Mouse (Mus musculus): Measurements from ENCODE around the gene Olfr398. TPM values are rescaled to one million over a fixed set of nuclear protein-coding genes. Genes with fewer than 3 reads are reported as not detected.

Olfr398 gene
- not detected in 2 replicates for polyA plus RNA-seq (2015; fragmentation: Nextera tagmentation; extraction: Ambion mirVana)

GRCm38 (mm10) chr11:73990307-73990706 is at the start of gene Olfr398:
Gene Olfr398 (minus strand): TSS chr11:73990407.
- Histone ChIP-seq H3K4me1 (no peaks in the 10 kb centered on the region), H3K9ac (no peak within 1 kb of the TSS), H3K4me2 (no peak within 1 kb of the TSS), H3K36me3 (no peaks in the 10 kb centered on the region), H3K27ac (no peak within 1 kb of the TSS), H3K4me3 (replicated peaks) (no peak within 1 kb of the TSS), H3K9me3 (no peaks in the 10 kb centered on the region), H3K27me3 (replicated peaks) (no peaks in the 10 kb centered on the region)
- ATAC-seq (ENCODE audit: insufficient read depth, low FRiP score, low read depth): no peak

DNA sequence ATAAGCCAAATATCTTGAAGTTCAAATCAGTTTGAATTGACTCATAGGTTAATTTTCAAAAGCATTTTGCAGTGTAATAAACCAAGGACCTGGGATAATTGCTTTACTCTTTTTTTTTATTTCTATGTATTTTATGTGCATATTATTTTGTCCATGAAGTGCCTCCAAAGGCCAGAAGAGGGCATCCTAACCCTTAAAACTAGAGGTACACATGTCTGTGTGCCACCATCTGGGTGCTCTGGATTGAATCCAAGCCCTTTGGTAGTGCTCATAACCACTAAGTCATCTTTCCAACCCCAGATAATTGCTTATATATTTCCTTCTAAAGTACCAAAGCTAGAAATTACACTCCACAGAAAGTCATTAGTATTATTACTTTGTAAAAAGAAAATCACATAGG is 2.9 kb upstream of the Olfr398 start:
- H3K27me3 ChIP-seq (replicated peaks): no peaks in the 10 kb centered on the region
- H3K9me3 ChIP-seq: no peaks in the 10 kb centered on the region
- no peak overlapping the region for H3K27ac ChIP-seq
- no peaks in the 10 kb centered on the region for H3K4me1 ChIP-seq
- no peak overlapping the region for H3K4me3 ChIP-seq (replicated peaks)
- H3K9ac ChIP-seq: no peak overlapping the region
- ATAC-seq (ENCODE audit: insufficient read depth, low FRiP score, low read depth): no peak
- no peak overlapping the region for H3K4me2 ChIP-seq
- no peaks in the 10 kb centered on the region for H3K36me3 ChIP-seq

- WGBS: 66% methylated on average over 1 of the region's 1 CpGs
- ATAC-seq (ENCODE audit: insufficient read depth, low FRiP score, low read depth): no peak
- H3K9me3 ChIP-seq: no peaks in the 10 kb centered on the region
Observed at GRCm38 (mm10) chr11:73960517-73960916, 29.7 kb downstream of the Olfr398 start, which contains the start of gene Olfr397. Gene Olfr397 (plus strand): TSS chr11:73960817.

DNA sequence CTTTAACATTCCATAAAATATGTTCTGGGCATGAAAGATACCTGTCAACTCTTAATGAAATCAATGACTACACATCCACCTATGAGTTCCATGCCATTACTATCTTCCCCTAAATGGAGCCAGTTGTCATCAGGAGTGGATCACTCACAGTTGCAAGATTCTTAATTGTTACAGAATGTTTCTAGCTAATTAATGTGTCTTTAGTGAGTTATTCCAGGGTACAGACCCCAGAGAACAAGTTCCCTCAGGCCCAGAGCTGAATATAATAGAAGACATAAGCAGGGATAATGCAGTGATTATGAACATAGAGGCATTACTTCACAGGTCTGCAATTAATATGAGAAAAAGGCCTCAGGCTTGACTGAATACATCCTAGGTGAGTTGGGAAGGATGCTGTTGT is 53.8 kb downstream of the Olfr398 start, which contains the start of gene Olfr23:
TSS of gene Olfr23 (plus strand) at position 301 of the 400 bp plus-strand sequence.
- Histone ChIP-seq H3K4me1 (no peaks in the 10 kb centered on the region), H3K27me3 (replicated peaks) (no peaks in the 10 kb centered on the region), H3K27ac (no peak within 1 kb of the TSS), H3K9ac (no peak within 1 kb of the TSS), H3K9me3 (no peaks in the 10 kb centered on the region), H3K36me3 (no peaks in the 10 kb centered on the region), H3K4me3 (replicated peaks) (no peak within 1 kb of the TSS), H3K4me2 (no peak within 1 kb of the TSS)
- ATAC-seq (ENCODE audit: insufficient read depth, low FRiP score, low read depth): no peak

More at GRCm38 (mm10) chr11:73960517-73960916, 29.7 kb downstream of the Olfr398 start, which contains the start of gene Olfr397:
- no peaks in the 10 kb centered on the region for H3K27me3 ChIP-seq (replicated peaks)
- H3K4me1 ChIP-seq: no peaks in the 10 kb centered on the region
- no peaks in the 10 kb centered on the region for H3K36me3 ChIP-seq
- no peak within 1 kb of the TSS for H3K4me3 ChIP-seq (replicated peaks)
- H3K9ac ChIP-seq: no peak within 1 kb of the TSS
- H3K27ac ChIP-seq: no peak within 1 kb of the TSS
- no peak within 1 kb of the TSS for H3K4me2 ChIP-seq

Other genes starting within 250 kb of the Olfr398 start
- not detected in 2 replicates for gene Olfr389, start 209.7 kb downstream of the Olfr398 start, polyA plus RNA-seq (2015; fragmentation: Nextera tagmentation; extraction: Ambion mirVana)
- not detected in 2 replicates for gene Olfr390, start 207.4 kb downstream of the Olfr398 start, polyA plus RNA-seq (2015; fragmentation: Nextera tagmentation; extraction: Ambion mirVana)
- not detected in 2 replicates for gene Olfr391-ps, start 187.4 kb downstream of the Olfr398 start, polyA plus RNA-seq (2015; fragmentation: Nextera tagmentation; extraction: Ambion mirVana)
- not detected in 2 replicates for gene Olfr392, start 173.4 kb downstream of the Olfr398 start, polyA plus RNA-seq (2015; fragmentation: Nextera tagmentation; extraction: Ambion mirVana)
- gene Olfr393, start 139.0 kb downstream of the Olfr398 start, polyA plus RNA-seq (2015; fragmentation: Nextera tagmentation; extraction: Ambion mirVana): not detected in 2 replicates
- not detected in 2 replicates for gene Olfr394, start 99.6 kb downstream of the Olfr398 start, polyA plus RNA-seq (2015; fragmentation: Nextera tagmentation; extraction: Ambion mirVana)
- not detected in 2 replicates for gene Olfr395, start 81.1 kb downstream of the Olfr398 start, polyA plus RNA-seq (2015; fragmentation: Nextera tagmentation; extraction: Ambion mirVana)
- gene Olfr23, start 53.7 kb downstream of the Olfr398 start, polyA plus RNA-seq (2015; fragmentation: Nextera tagmentation; extraction: Ambion mirVana): not detected in 2 replicates
- not detected in 2 replicates for gene Olfr397, start 29.6 kb downstream of the Olfr398 start, polyA plus RNA-seq (2015; fragmentation: Nextera tagmentation; extraction: Ambion mirVana)
- not detected in 2 replicates for gene Olfr139, start 66.1 kb upstream of the Olfr398 start, polyA plus RNA-seq (2015; fragmentation: Nextera tagmentation; extraction: Ambion mirVana)
- gene Olfr399, start 66.2 kb upstream of the Olfr398 start, polyA plus RNA-seq (2015; fragmentation: Nextera tagmentation; extraction: Ambion mirVana): not detected in 2 replicates
- not detected in 2 replicates for gene Zfp616, start 79.5 kb upstream of the Olfr398 start, polyA plus RNA-seq (2015; fragmentation: Nextera tagmentation; extraction: Ambion mirVana)
- not detected in 2 replicates for gene Olfr401, start 123.3 kb upstream of the Olfr398 start, polyA plus RNA-seq (2015; fragmentation: Nextera tagmentation; extraction: Ambion mirVana)
- gene Olfr402, start 163.1 kb upstream of the Olfr398 start, polyA plus RNA-seq (2015; fragmentation: Nextera tagmentation; extraction: Ambion mirVana): not detected in 2 replicates
- gene Olfr403, start 195.8 kb upstream of the Olfr398 start, polyA plus RNA-seq (2015; fragmentation: Nextera tagmentation; extraction: Ambion mirVana): not detected in 2 replicates
- not detected in 2 replicates for gene Olfr43, start 221.0 kb upstream of the Olfr398 start, polyA plus RNA-seq (2015; fragmentation: Nextera tagmentation; extraction: Ambion mirVana)